Mouse (Mus musculus) right cerebral cortex, postnatal 25 days (tissue): Measurements from ENCODE around the gene Dusp7.

Experiments
- DNase-seq: peaks from one replicate; pipeline ENCODE4 v3.0.0; 2022

Dusp7 gene

GRCm38 (mm10) chr9:106368112-106368717 lies at the start of gene Dusp7:
Gene Dusp7, plus strand, starts transcription at chr9:106368632.
- peak; percentile 88 for DNase-seq

- DNase-seq = no peak
Observed at GRCm38 (mm10) chr9:106319095-106319494, 49.3 kb upstream of the Dusp7 start.

- no peak for DNase-seq
Observed at GRCm38 (mm10) chr9:106322497-106322896, 45.9 kb upstream of the Dusp7 start.

- DNase-seq = no peak
Observed at GRCm38 (mm10) chr9:106326241-106326640, 42.2 kb upstream of the Dusp7 start.

GRCm38 (mm10) chr9:106327125-106327809 lies 41.2 kb upstream of the Dusp7 start:
- DNase-seq = peak; percentile 65

GRCm38 (mm10) chr9:106328068-106328610 lies 40.3 kb upstream of the Dusp7 start:
- DNase-seq = no peak

GRCm38 (mm10) chr9:106328772-106329511 lies 39.5 kb upstream of the Dusp7 start:
- no peak for DNase-seq

- DNase-seq = no peak
Observed at GRCm38 (mm10) chr9:106332746-106333145, 35.7 kb upstream of the Dusp7 start.

- DNase-seq = peak; percentile 65
Observed at GRCm38 (mm10) chr9:106337620-106338019, 30.8 kb upstream of the Dusp7 start.

- DNase-seq = no peak
Observed at GRCm38 (mm10) chr9:106338462-106339172, 29.8 kb upstream of the Dusp7 start.

GRCm38 (mm10) chr9:106339173-106339558 lies 29.3 kb upstream of the Dusp7 start:
- DNase-seq = no peak

- DNase-seq = no peak
Observed at GRCm38 (mm10) chr9:106339730-106340129, 28.7 kb upstream of the Dusp7 start.

GRCm38 (mm10) chr9:106340501-106341312 lies 27.7 kb upstream of the Dusp7 start:
- no peak for DNase-seq

- no peak for DNase-seq
Observed at GRCm38 (mm10) chr9:106341313-106341686, 27.1 kb upstream of the Dusp7 start.

- DNase-seq = no peak
Observed at GRCm38 (mm10) chr9:106342573-106342972, 25.9 kb upstream of the Dusp7 start.

- peak; percentile 58 for DNase-seq
Observed at GRCm38 (mm10) chr9:106345167-106345566, 23.3 kb upstream of the Dusp7 start.

GRCm38 (mm10) chr9:106345630-106346029 lies 22.8 kb upstream of the Dusp7 start:
- DNase-seq = no peak

GRCm38 (mm10) chr9:106348281-106348680 lies 20.2 kb upstream of the Dusp7 start:
- DNase-seq = no peak

- no peak for DNase-seq
Observed at GRCm38 (mm10) chr9:106349075-106349474, 19.4 kb upstream of the Dusp7 start.

- no peak for DNase-seq
Observed at GRCm38 (mm10) chr9:106351178-106351577, 17.3 kb upstream of the Dusp7 start.

GRCm38 (mm10) chr9:106353779-106354178 lies 14.7 kb upstream of the Dusp7 start:
- DNase-seq = no peak

GRCm38 (mm10) chr9:106354810-106355209 lies 13.6 kb upstream of the Dusp7 start:
- no peak for DNase-seq
